Mouse (Mus musculus): ENCODE data around the gene Dnmbp. TPM values are rescaled to one million over a fixed set of nuclear protein-coding genes. Genes with fewer than 3 reads are reported as not detected.
A peak's percentile ranks its signal among the peaks of the same experiment; 100 is the strongest.

Gene Dnmbp
- polyA plus RNA-seq, 1 experiment from 2014 or later: 16.4 TPM

GRCm38 (mm10) chr19:43918834-43919233, 21.2 kb downstream of the Dnmbp start:
- no peak overlapping the region for H3K4me3 ChIP-seq
- peaks cover 6% of the 10 kb centered on the region; the same call in 1 of the 2 replicates for H3K9me3 ChIP-seq
- peaks cover 13% of the 10 kb centered on the region for H3K27me3 ChIP-seq (ENCODE audit: insufficient read depth, poor library complexity, severe bottlenecking)
- 0 out of 2 replicates have a peak, but pooled peaks cover 5% of the 10 kb centered on the region for H3K36me3 ChIP-seq
- 81% methylated on average over 3 of the region's 3 CpGs for WGBS
- no peak for DNase-seq (ENCODE audit: low spot score)
- peaks cover 26% of the 10 kb centered on the region for H3K4me1 ChIP-seq (replicated peaks)
- no peak overlapping the region for H3K27ac ChIP-seq

GRCm38 (mm10) chr19:43917763-43918162, 22.2 kb downstream of the Dnmbp start:
- DNase-seq (ENCODE audit: low spot score): no peak
- WGBS: 90% methylated on average over 6 of the region's 6 CpGs
- H3K4me1 ChIP-seq (replicated peaks): peaks cover 30% of the 10 kb centered on the region
- H3K27me3 ChIP-seq (ENCODE audit: insufficient read depth, poor library complexity, severe bottlenecking): peaks cover 13% of the 10 kb centered on the region
- H3K36me3 ChIP-seq: no peaks in the 10 kb centered on the region
- H3K27ac ChIP-seq: no peak overlapping the region
- no peak overlapping the region for H3K4me3 ChIP-seq
- no peaks in the 10 kb centered on the region; the same call in 1 of the 2 replicates for H3K9me3 ChIP-seq

GRCm38 (mm10) chr19:43917406-43917691, 22.6 kb downstream of the Dnmbp start:
- H3K4me1 ChIP-seq (replicated peaks): peaks cover 30% of the 10 kb centered on the region
- H3K9me3 ChIP-seq: no peaks in the 10 kb centered on the region
- 85% methylated on average over 2 of the region's 2 CpGs for WGBS
- no peak overlapping the region for H3K4me3 ChIP-seq
- H3K27me3 ChIP-seq (ENCODE audit: insufficient read depth, poor library complexity, severe bottlenecking): peaks cover 13% of the 10 kb centered on the region
- H3K36me3 ChIP-seq: no peaks in the 10 kb centered on the region
- no peak overlapping the region for H3K27ac ChIP-seq
- DNase-seq (ENCODE audit: low spot score): no peak

GRCm38 (mm10) chr19:43916586-43917405, 23.2 kb downstream of the Dnmbp start:
- DNase-seq (ENCODE audit: low spot score): no peak
- Histone ChIP-seq H3K9me3 (no peaks in the 10 kb centered on the region), H3K27ac (no peak overlapping the region), H3K36me3 (no peaks in the 10 kb centered on the region), H3K4me1 (replicated peaks) (peaks cover 30% of the 10 kb centered on the region), H3K4me3 (no peak overlapping the region), H3K27me3 (ENCODE audit: insufficient read depth, poor library complexity, severe bottlenecking) (peaks cover 10% of the 10 kb centered on the region)
- WGBS: 69% methylated on average over 21 of the region's 21 CpGs

- peaks cover 24% of the 10 kb centered on the region for H3K4me1 ChIP-seq (replicated peaks)
- no peak overlapping the region for H3K27ac ChIP-seq
- DNase-seq (ENCODE audit: low spot score): no peak
- no peaks in the 10 kb centered on the region for H3K36me3 ChIP-seq
- no peak overlapping the region for H3K4me3 ChIP-seq
- no peaks in the 10 kb centered on the region for H3K27me3 ChIP-seq (ENCODE audit: insufficient read depth, poor library complexity, severe bottlenecking)
- 76% methylated on average over 9 of the region's 9 CpGs for WGBS
- H3K9me3 ChIP-seq: no peaks in the 10 kb centered on the region
Measured at GRCm38 (mm10) chr19:43915431-43915830, 24.6 kb downstream of the Dnmbp start.

- H3K4me1 ChIP-seq (replicated peaks): peaks cover 21% of the 10 kb centered on the region; the same call in 1 of the 2 replicates
- H3K36me3 ChIP-seq: no peaks in the 10 kb centered on the region
- WGBS: 92% methylated on average over 9 of the region's 9 CpGs
- no peaks in the 10 kb centered on the region for H3K27me3 ChIP-seq (ENCODE audit: insufficient read depth, poor library complexity, severe bottlenecking)
- H3K27ac ChIP-seq: no peak overlapping the region
- no peaks in the 10 kb centered on the region for H3K9me3 ChIP-seq
- H3K4me3 ChIP-seq: no peak overlapping the region
- no peak for DNase-seq (ENCODE audit: low spot score)
Measured at GRCm38 (mm10) chr19:43914986-43915385, 25.0 kb downstream of the Dnmbp start.

GRCm38 (mm10) chr19:43912775-43913486, 27.1 kb downstream of the Dnmbp start:
- H3K9me3 ChIP-seq: no peaks in the 10 kb centered on the region
- H3K27ac ChIP-seq: no peak overlapping the region
- DNase-seq (ENCODE audit: low spot score): no peak
- no peaks in the 10 kb centered on the region for H3K27me3 ChIP-seq (ENCODE audit: insufficient read depth, poor library complexity, severe bottlenecking)
- 81% methylated on average over 4 of the region's 4 CpGs for WGBS
- no peaks in the 10 kb centered on the region for H3K36me3 ChIP-seq
- peaks cover 21% of the 10 kb centered on the region; the same call in 1 of the 2 replicates for H3K4me1 ChIP-seq (replicated peaks)
- H3K4me3 ChIP-seq: no peak overlapping the region

- no peak for DNase-seq (ENCODE audit: low spot score)
- H3K4me3 ChIP-seq: no peak overlapping the region
- H3K27ac ChIP-seq: no peak overlapping the region
- H3K36me3 ChIP-seq: peaks cover 7% of the 10 kb centered on the region
- H3K9me3 ChIP-seq: no peaks in the 10 kb centered on the region
- H3K4me1 ChIP-seq (replicated peaks): peaks cover 17% of the 10 kb centered on the region
- H3K27me3 ChIP-seq (ENCODE audit: insufficient read depth, poor library complexity, severe bottlenecking): 0 out of 2 replicates have a peak, but pooled peaks cover 3% of the 10 kb centered on the region
- WGBS: 92% methylated on average over 7 of the region's 7 CpGs
Measured at GRCm38 (mm10) chr19:43906492-43906891, 33.5 kb downstream of the Dnmbp start.

GRCm38 (mm10) chr19:43905985-43906384, 34.0 kb downstream of the Dnmbp start:
- Histone ChIP-seq H3K27ac (0 out of 2 replicates have a peak overlapping the region, but pooled peaks have one; percentile 50), H3K9me3 (no peaks in the 10 kb centered on the region), H3K4me1 (replicated peaks) (peaks cover 17% of the 10 kb centered on the region), H3K27me3 (ENCODE audit: insufficient read depth, poor library complexity, severe bottlenecking) (0 out of 2 replicates have a peak, but pooled peaks cover 3% of the 10 kb centered on the region), H3K36me3 (peaks cover 12% of the 10 kb centered on the region), H3K4me3 (no peak overlapping the region)
- DNase-seq (ENCODE audit: low spot score): peak; percentile 47
- 45% methylated on average over 5 of the region's 5 CpGs for WGBS

- peak overlapping the region; percentile 50 for H3K27ac ChIP-seq
- peak; percentile 40 for DNase-seq (ENCODE audit: low spot score)
Measured at GRCm38 (mm10) chr19:43905136-43905535, 34.9 kb downstream of the Dnmbp start.

GRCm38 (mm10) chr19:43904327-43904726, 35.7 kb downstream of the Dnmbp start:
- H3K27ac ChIP-seq: no peak overlapping the region
- peaks cover 22% of the 10 kb centered on the region for H3K36me3 ChIP-seq
- WGBS: 85% methylated on average over 11 of the region's 11 CpGs
- H3K9me3 ChIP-seq: no peaks in the 10 kb centered on the region
- DNase-seq (ENCODE audit: low spot score): no peak
- H3K27me3 ChIP-seq (ENCODE audit: insufficient read depth, poor library complexity, severe bottlenecking): 0 out of 2 replicates have a peak, but pooled peaks cover 3% of the 10 kb centered on the region
- H3K4me1 ChIP-seq (replicated peaks): peaks cover 17% of the 10 kb centered on the region
- H3K4me3 ChIP-seq: no peak overlapping the region

More at GRCm38 (mm10) chr19:43905136-43905535, 34.9 kb downstream of the Dnmbp start:
- Histone ChIP-seq H3K9me3 (no peaks in the 10 kb centered on the region), H3K4me3 (no peak overlapping the region), H3K4me1 (replicated peaks) (peaks cover 17% of the 10 kb centered on the region), H3K27me3 (ENCODE audit: insufficient read depth, poor library complexity, severe bottlenecking) (0 out of 2 replicates have a peak, but pooled peaks cover 3% of the 10 kb centered on the region), H3K36me3 (peaks cover 14% of the 10 kb centered on the region)
- WGBS: 25% methylated on average over 8 of the region's 8 CpGs

- DNase-seq (ENCODE audit: low spot score): no peak
- no peak overlapping the region for H3K27ac ChIP-seq
- no peaks in the 10 kb centered on the region for H3K9me3 ChIP-seq
- H3K27me3 ChIP-seq (ENCODE audit: insufficient read depth, poor library complexity, severe bottlenecking): 0 out of 2 replicates have a peak, but pooled peaks cover 3% of the 10 kb centered on the region
- H3K4me1 ChIP-seq (replicated peaks): peaks cover 25% of the 10 kb centered on the region
- peaks cover 22% of the 10 kb centered on the region for H3K36me3 ChIP-seq
- 52% methylated on average over 12 of the region's 12 CpGs for WGBS
- no peak overlapping the region for H3K4me3 ChIP-seq
Measured at GRCm38 (mm10) chr19:43902887-43903286, 37.1 kb downstream of the Dnmbp start.

GRCm38 (mm10) chr19:43900690-43901089, 39.3 kb downstream of the Dnmbp start:
- WGBS: 89% methylated on average over 9 of the region's 9 CpGs
- DNase-seq (ENCODE audit: low spot score): no peak
- Histone ChIP-seq H3K4me3 (no peak overlapping the region), H3K9me3 (no peaks in the 10 kb centered on the region), H3K27ac (no peak overlapping the region), H3K4me1 (replicated peaks) (peaks cover 21% of the 10 kb centered on the region), H3K27me3 (ENCODE audit: insufficient read depth, poor library complexity, severe bottlenecking) (0 out of 2 replicates have a peak, but pooled peaks cover 3% of the 10 kb centered on the region), H3K36me3 (peaks cover 22% of the 10 kb centered on the region)
